Mouse (Mus musculus): ENCODE measurements around the gene Kcnk7.
"Not testable (repeated sequence)": the region's sequence is repeated elsewhere in the genome, so short reads cannot be mapped to it uniquely, and the experiment has no call there.

Kcnk7 gene

GRCm38 (mm10) chr19:5686437-5686836 lies 17.7 kb upstream of the Kcnk7 start:
- Histone ChIP-seq H3K27me3 (ENCODE audit: control insufficient read depth, insufficient read depth, low read length, poor library complexity, severe bottlenecking) (no peaks in the 10 kb centered on the region), H3K36me3 (ENCODE audit: control insufficient read depth, insufficient read depth, low read length, poor library complexity, severe bottlenecking) (peaks cover 12% of the 10 kb centered on the region)
- no peak for DNase-seq (ENCODE audit: low read depth, low spot score)

DNA sequence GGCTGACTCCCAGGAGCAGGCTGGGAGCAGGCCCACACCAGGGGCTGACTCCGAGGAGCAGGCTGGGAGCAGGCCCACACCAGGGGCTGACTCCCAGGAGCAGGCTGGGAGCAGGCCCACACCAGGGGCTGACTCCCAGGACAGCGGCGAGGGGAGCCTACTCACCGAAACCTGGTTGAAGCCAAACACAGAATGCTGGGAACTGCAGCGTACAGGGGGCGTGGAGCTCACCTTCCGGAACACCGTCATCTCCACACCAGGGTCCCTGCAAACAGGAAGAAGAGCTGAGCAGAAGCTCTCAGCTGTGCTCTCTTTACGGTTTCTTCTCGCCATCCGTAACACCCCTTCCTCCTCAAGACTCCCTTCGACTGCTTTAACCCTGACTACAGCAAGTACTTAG lies 17.2 kb upstream of the Kcnk7 start:
- H3K27me3 ChIP-seq (ENCODE audit: control insufficient read depth, insufficient read depth, low read length, poor library complexity, severe bottlenecking); DNase-seq (ENCODE audit: low read depth, low spot score): not testable (repeated sequence)
- peaks cover 12% of the 10 kb centered on the region for H3K36me3 ChIP-seq (ENCODE audit: control insufficient read depth, insufficient read depth, low read length, poor library complexity, severe bottlenecking)

- DNase-seq (ENCODE audit: low read depth, low spot score) = no peak
- no peaks in the 10 kb centered on the region for H3K27me3 ChIP-seq (ENCODE audit: control insufficient read depth, insufficient read depth, low read length, poor library complexity, severe bottlenecking)
- peaks cover 9% of the 10 kb centered on the region for H3K36me3 ChIP-seq (ENCODE audit: control insufficient read depth, insufficient read depth, low read length, poor library complexity, severe bottlenecking)
Observed at GRCm38 (mm10) chr19:5687738-5688137, 16.4 kb upstream of the Kcnk7 start.

DNA sequence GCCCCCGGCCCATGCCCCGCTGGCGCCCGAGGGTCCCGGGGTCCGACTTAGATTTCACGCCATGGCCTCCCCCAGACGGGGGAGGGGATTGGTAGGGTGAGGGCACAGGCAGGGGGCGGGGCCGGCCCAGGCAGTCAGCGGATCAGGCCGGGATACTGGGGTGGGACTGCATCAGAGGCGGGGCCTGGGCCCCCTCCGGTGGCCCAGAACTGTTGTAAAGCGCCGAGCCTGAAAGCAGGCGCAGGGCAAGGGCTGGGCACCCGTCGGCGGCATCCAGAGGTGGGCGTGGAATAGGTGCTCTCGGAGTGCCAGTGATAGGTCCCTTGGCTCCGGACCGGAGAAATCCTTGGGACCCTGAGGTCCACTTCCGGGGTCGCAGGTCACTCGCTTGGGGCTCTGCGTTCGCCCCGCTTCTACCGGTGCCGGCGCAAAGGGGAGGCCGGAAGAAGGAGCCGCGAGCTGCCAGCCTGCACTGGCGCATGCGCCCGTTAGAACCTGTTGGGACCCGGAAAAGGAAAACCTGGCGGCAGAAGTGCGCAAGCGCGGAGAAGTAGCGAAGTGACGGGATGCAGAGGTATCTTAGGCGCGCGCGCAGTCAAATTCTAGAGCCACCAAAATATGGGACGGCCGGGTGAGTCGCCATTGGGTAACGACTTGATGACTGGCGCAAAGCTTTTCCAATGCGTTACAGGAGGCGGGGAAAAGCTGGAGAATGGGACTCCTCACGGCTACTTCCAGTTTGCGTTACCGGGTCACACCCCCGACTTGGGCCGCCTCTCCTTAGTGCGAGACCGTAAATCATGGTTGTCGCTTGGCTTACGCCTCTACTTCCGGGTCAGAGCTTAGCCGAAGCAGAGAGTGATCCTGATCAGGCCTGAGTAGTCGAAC lies 15.7 kb upstream of the Kcnk7 start, which contains the start of the genes Map3k11 and Pcnx3:
Gene Map3k11, plus strand, starts transcription at position 543 of the 888 bp plus-strand sequence.
Gene Pcnx3, minus strand, starts transcription at position 709 of the 888 bp plus-strand sequence.
- H3K27me3 ChIP-seq (ENCODE audit: control insufficient read depth, insufficient read depth, low read length, poor library complexity, severe bottlenecking) = no peaks in the 10 kb centered on the region
- peak; percentile 98 for DNase-seq (ENCODE audit: low read depth, low spot score)
- peaks cover 5% of the 10 kb centered on the region for H3K36me3 ChIP-seq (ENCODE audit: control insufficient read depth, insufficient read depth, low read length, poor library complexity, severe bottlenecking)

- Histone ChIP-seq H3K27me3 (ENCODE audit: control insufficient read depth, insufficient read depth, low read length, poor library complexity, severe bottlenecking) (no peaks in the 10 kb centered on the region), H3K36me3 (ENCODE audit: control insufficient read depth, insufficient read depth, low read length, poor library complexity, severe bottlenecking) (peaks cover 2% of the 10 kb centered on the region)
- DNase-seq (ENCODE audit: low read depth, low spot score) = no peak
Observed at GRCm38 (mm10) chr19:5689088-5689428, 15.1 kb upstream of the Kcnk7 start.

DNA sequence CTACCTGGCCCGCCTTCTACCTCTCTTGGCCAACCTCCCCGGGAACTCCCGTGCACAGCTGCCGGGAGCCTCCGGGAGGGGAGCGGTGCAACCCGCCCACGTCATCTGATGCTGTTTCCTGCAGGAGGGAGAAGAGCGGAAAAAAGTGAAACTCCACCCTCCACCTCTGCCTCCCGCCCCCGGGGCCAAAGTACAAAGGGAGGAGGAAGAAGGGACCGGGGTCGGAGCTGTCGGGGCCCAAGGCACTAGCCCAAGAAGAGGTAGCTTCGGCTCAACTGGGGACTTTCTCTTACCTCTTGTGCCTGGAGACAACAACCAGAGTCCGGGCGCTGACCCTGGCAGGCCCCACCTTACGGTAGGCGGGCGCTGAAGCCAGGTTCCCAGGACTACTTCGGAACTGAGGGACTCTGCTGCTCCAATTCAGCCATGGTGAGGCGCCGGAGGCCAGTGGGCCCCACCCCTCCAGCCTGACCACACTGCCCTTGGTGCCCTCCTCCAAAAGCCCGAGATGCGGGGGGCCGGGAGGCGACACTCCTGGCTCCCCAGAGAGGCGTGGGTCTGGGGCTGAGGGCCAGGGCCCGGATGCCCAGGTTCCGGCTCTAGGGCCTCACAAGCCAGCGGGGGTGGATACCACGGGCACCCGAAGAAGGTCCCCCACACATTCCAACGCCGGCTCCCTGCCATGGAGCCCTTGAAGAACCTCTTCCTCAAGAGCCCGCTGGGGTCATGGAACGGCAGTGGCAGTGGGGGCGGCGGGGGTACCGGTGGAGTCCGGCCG lies 14.4 kb upstream of the Kcnk7 start:
- peak; percentile 91 for DNase-seq (ENCODE audit: low read depth, low spot score)
- H3K27me3 ChIP-seq (ENCODE audit: control insufficient read depth, insufficient read depth, low read length, poor library complexity, severe bottlenecking) = no peaks in the 10 kb centered on the region
- H3K36me3 ChIP-seq (ENCODE audit: control insufficient read depth, insufficient read depth, low read length, poor library complexity, severe bottlenecking) = peaks cover 2% of the 10 kb centered on the region; the same call in 1 of the 2 replicates

DNA sequence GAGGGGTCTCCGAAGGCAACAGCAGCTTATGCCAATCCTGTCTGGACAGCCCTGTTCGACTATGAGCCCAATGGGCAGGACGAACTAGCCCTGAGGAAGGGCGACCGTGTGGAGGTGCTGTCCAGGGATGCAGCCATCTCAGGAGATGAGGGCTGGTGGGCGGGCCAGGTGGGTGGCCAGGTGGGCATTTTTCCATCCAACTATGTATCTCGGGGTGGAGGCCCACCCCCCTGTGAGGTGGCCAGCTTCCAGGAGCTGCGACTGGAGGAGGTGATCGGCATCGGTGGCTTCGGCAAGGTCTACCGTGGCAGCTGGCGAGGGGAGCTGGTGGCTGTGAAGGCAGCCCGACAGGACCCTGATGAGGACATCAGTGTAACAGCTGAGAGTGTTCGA lies 13.8 kb upstream of the Kcnk7 start:
- no peak for DNase-seq (ENCODE audit: low read depth, low spot score)

DNA sequence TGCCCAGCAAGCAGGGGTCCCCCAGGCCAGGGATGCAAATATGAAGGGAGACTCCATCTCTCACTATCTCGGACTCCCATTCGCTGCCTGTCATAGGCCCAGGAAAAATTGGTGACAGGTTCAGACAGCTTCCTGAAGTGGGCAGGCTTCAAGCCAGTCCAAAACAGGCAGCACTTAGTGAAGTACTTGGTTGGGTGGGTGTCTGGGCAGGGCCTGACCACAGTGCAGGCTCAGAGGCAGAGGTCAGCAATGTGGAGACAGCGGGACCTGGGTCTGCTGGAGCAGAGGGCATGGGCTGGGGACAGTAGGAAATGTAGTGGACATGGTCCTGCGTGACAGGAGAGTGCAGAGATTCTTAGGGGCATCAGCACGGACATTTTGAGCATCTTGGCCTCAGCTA lies 12.6 kb upstream of the Kcnk7 start:
- H3K27me3 ChIP-seq (ENCODE audit: control insufficient read depth, insufficient read depth, low read length, poor library complexity, severe bottlenecking) = no peaks in the 10 kb centered on the region
- peaks cover 2% of the 10 kb centered on the region for H3K36me3 ChIP-seq (ENCODE audit: control insufficient read depth, insufficient read depth, low read length, poor library complexity, severe bottlenecking)
- DNase-seq (ENCODE audit: low read depth, low spot score) = no peak

More for the DNA sequence above, 13.8 kb upstream of the Kcnk7 start:
- Histone ChIP-seq H3K27me3 (ENCODE audit: control insufficient read depth, insufficient read depth, low read length, poor library complexity, severe bottlenecking) (no peaks in the 10 kb centered on the region), H3K36me3 (ENCODE audit: control insufficient read depth, insufficient read depth, low read length, poor library complexity, severe bottlenecking) (peaks cover 2% of the 10 kb centered on the region)

- H3K36me3 ChIP-seq (ENCODE audit: control insufficient read depth, insufficient read depth, low read length, poor library complexity, severe bottlenecking) = peaks cover 8% of the 10 kb centered on the region
- H3K27me3 ChIP-seq (ENCODE audit: control insufficient read depth, insufficient read depth, low read length, poor library complexity, severe bottlenecking) = no peaks in the 10 kb centered on the region
- no peak for DNase-seq (ENCODE audit: low read depth, low spot score)
Observed at GRCm38 (mm10) chr19:5692086-5692912, 11.9 kb upstream of the Kcnk7 start.

- no peak for DNase-seq (ENCODE audit: low read depth, low spot score)
- H3K27me3 ChIP-seq (ENCODE audit: control insufficient read depth, insufficient read depth, low read length, poor library complexity, severe bottlenecking) = no peaks in the 10 kb centered on the region
- H3K36me3 ChIP-seq (ENCODE audit: control insufficient read depth, insufficient read depth, low read length, poor library complexity, severe bottlenecking) = peaks cover 14% of the 10 kb centered on the region
Observed at GRCm38 (mm10) chr19:5692913-5693396, 11.2 kb upstream of the Kcnk7 start.

GRCm38 (mm10) chr19:5693801-5694200 lies 10.4 kb upstream of the Kcnk7 start:
- H3K27me3 ChIP-seq (ENCODE audit: control insufficient read depth, insufficient read depth, low read length, poor library complexity, severe bottlenecking) = no peaks in the 10 kb centered on the region
- no peak for DNase-seq (ENCODE audit: low read depth, low spot score)

GRCm38 (mm10) chr19:5695849-5696462 lies 8.2 kb upstream of the Kcnk7 start:
- no peak for DNase-seq (ENCODE audit: low read depth, low spot score)
- Histone ChIP-seq H3K27me3 (ENCODE audit: control insufficient read depth, insufficient read depth, low read length, poor library complexity, severe bottlenecking) (no peaks in the 10 kb centered on the region), H3K36me3 (ENCODE audit: control insufficient read depth, insufficient read depth, low read length, poor library complexity, severe bottlenecking) (peaks cover 24% of the 10 kb centered on the region)

More at GRCm38 (mm10) chr19:5693801-5694200, 10.4 kb upstream of the Kcnk7 start:
- H3K36me3 ChIP-seq (ENCODE audit: control insufficient read depth, insufficient read depth, low read length, poor library complexity, severe bottlenecking) = peaks cover 16% of the 10 kb centered on the region

- DNase-seq (ENCODE audit: low read depth, low spot score) = no peak
- H3K27me3 ChIP-seq (ENCODE audit: control insufficient read depth, insufficient read depth, low read length, poor library complexity, severe bottlenecking) = no peaks in the 10 kb centered on the region
- peaks cover 16% of the 10 kb centered on the region for H3K36me3 ChIP-seq (ENCODE audit: control insufficient read depth, insufficient read depth, low read length, poor library complexity, severe bottlenecking)
Observed at GRCm38 (mm10) chr19:5704801-5705571, 819 bp downstream of the Kcnk7 start.

All from splenic B cell, adult 2 months (primary cell).